Mouse (Mus musculus): ENCODE measurements around the gene Ptpn7.
"Not testable (repeated sequence)": the region's sequence is repeated elsewhere in the genome, so short reads cannot be mapped to it uniquely, and the experiment has no call there.

Gene Ptpn7

DNA sequence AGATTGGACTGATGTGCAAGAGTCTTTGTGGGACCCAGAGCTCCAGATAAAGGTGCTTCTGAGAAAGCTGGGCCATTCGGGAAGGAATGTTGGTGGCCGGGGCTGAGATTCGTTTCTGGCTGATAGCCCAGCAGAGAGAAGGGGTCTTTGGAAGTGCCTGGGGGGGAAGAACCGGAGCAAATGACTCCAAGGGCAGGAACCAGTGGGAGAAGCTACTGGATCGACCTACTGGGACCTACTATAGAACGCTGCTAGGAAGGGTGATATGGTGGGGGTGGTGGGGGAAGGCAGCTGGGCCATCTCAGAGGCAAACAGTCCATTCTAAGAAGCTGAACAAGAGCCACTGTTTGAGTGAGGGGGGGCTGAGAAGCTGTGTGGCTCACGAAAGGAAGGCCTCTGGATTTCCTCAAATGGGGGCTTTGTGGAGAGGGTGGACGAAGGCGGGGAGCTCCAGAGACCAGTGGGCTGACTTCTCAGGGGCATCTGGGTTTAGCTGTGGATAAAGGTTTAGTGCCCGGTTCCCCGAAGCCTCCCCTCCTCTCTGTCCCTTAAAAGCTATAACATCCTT lies 27.1 kb downstream of the Ptpn7 start:
- no peak for DNase-seq

DNA sequence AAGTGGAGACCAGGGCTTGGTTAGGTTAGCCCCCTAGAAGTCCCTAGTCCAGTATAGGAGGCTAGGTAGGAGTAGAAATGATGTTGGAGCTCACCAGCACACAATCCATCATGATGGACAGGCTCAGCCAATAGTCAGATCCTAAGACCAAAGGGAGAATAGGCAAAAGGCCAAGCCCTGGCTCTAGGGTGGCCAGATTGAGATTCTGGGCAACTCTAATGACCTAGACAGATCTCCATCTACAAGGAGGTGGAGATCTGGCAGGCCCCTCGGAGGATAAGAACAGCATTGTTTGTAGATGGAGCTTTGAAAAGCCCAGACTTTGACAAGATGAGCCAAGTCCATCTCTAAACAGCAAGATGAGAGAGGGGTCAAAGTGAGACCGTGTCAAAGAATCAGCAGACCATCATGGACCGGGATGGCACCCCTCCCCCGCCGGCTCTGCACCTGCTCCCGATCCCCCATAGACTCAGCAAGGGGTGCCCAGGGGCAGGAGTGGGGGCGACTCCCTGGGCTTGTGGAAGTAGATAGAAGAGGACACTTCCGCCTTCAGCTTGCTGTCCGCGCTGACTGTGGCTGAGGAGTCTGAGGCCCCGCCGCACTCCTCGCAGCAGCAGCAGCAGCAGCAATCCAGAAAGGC lies 28.0 kb downstream of the Ptpn7 start:
- no peak for DNase-seq

DNA sequence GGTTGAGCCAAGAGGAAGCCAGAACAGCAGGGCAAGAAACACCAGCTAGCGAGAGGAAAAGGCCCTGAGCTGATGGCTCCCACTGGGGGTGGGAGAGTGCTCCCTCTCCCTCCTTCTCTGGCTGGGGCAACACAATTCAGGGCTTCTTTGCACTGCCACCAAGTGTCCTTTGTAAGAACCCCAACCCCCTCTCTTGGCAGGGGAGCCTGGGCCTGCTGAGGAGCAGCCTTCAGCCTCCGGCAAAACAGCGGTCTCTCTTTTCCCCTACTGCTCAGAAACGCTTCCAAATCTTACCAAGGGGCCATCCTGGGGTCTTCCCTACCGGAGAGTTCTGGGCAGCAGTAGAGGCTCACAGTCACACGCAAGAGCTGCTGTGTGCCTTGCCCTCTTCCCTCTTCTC lies 30.2 kb downstream of the Ptpn7 start:
- DNase-seq = no peak

DNA sequence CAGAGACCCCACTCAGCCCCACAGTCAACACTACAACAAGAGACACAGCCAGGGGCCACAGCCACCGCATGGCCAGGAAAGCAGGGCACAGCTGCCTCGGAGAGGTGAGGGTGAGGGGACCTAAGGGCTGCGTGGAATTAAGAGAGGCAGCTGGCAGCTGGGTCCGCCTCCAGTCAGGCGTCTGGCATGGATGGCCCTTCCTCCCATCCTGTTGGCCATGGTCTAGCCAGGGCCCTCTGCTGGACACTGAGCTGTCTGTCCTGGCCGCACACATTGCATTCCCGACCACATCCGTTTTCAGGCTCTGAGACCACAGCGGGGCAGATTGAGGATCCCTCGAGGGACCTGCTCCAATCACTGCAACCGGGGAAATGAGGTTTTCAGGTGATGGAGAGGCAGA lies 34.9 kb downstream of the Ptpn7 start, which contains the start of gene Gpr37l1:
Gene Gpr37l1, minus strand, starts transcription at position 247 of the 400 bp plus-strand sequence.
- DNase-seq = no peak

DNA sequence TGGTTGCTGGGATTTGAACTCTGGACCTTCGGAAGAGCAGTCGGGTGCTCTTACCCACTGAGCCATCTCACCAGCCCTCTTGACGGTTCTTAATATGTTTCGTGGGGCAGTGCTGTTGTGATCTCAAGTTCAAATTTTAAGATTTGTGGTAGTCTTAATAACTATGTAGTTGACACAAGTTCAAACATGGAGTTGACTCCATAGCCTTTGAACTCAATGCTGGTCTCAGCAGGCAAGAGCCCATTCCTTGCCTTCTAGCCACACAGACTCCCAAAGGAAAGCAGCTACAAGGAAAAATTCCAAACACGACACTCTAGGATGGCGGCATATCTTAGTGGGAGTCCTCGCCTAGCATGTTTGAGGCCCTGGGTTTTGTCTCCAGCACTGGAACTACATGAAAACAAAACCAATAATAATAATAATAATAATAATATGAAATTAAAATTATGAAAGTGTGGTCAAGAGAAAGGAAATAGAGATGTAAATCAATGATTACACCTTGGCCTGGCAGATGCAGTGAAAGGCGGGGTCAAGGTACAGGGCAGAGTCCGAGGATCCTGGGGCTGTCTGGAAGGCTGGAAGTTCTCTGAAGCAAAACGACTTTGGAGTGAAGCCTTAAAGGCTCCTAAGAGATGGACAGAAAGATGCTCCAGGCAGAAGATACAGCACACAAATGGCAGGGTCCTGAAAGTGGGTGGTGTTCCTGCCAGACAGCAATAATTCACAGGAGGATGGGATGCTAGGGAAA lies 36.1 kb downstream of the Ptpn7 start:
- DNase-seq = peak; percentile 65

DNA sequence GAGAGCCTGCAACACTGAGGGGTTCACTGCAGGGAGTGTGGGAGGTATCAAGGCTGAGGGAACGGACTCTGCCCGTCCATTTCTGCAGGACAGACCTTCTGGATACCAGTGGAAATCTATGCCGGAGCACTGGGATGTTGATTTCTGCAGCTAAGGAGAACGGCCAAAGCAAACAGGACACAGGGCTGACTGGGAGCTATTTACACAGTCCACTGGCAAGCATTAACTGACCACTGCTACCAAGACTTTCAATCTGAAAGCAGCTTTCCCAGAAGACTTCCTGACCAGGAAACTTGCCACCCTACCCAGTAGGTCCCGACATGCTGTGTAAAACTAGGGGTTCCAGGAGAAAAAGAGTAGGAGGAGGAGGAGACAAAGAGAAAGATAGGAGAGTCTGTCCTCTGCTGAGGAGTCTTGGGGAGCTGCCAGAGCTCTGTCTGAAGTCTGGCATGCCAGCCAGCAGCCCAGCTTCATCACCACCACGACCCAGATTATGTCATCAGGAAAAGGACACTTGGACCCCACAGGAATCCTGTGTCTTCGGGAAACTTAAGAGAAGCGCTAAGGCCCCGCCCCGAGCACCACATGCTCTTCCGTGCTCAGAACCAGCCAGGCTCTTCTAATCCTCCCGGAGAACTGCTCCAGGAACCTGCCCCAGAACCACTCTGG lies 37.2 kb downstream of the Ptpn7 start:
- DNase-seq = peak; percentile 78

DNA sequence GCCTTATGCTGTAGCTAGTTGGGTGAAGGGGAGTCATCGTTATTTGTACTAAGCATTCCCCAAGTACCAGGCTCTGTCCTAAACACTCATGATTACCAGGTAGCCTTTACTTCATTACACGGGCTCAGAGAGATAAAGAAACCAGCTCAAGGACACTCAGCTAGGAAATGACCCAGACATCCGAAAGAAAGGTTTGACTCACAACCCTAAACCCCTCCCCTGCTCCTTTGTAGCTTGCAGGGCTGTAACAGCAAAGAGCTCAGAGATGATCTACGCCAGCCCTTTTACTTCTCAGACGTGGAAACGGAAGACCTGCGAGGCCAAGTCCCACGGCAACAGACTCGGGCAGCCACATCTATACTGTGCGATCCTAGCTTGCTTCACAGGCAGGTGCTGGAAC lies 37.8 kb downstream of the Ptpn7 start:
- no peak for DNase-seq

DNA sequence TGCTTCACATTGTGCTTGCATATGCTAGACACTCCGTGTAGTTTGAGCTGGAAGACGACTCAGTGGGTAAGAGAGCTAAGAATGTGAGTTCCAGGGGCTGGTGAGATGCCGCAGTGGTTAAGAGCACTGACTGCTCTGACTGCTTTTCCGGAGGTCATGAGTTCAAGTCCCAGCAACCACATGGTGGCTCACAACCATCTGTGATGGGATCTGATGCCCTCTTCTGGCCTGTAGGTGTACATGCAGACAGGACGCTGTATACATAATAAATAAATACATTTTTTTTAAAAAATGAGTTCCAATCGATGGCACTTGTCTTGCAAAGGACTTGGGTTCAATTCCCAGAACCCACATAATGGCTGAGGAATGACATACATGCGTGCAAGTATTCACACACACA lies 38.7 kb downstream of the Ptpn7 start:
- no peak for DNase-seq

DNA sequence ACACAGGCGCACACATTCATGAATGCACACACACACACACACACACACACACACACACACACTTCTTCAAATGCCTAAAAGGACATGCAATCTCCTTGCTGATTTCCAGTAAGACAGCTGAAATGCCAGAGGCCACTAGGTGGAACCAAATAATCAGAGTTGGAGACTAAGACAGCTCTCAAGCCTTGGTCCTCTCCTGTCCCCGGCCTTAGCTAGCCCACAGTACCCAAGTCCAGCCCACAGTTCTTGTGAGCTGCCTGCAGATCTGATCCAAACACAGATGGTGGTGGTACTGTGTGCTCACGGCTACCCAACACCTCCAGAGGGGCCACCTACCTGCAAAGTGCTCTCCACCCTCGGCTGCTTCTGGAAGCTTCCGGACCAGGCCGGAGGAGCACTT lies 39.5 kb downstream of the Ptpn7 start:
- DNase-seq = peak; percentile 84

DNA sequence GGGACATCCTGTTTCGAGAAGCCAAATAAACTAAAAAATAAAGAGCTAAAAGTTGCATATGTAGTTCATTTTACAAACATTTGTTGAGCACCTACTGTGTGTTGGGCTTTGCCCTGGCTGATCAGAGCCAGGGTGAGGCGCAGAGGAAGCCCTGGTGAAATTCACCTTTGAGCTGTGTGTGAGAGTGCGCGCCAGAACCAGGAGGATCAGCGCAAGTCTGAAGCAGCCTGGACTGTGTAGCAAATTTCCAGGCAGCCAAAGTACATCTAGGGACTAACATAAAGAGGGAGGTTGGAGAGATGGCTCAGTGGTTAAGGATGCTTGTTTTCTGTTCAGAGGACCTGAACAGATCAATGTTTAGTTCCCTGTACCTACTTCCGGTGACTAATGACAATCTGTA lies 40.8 kb downstream of the Ptpn7 start:
- DNase-seq = no peak

DNA sequence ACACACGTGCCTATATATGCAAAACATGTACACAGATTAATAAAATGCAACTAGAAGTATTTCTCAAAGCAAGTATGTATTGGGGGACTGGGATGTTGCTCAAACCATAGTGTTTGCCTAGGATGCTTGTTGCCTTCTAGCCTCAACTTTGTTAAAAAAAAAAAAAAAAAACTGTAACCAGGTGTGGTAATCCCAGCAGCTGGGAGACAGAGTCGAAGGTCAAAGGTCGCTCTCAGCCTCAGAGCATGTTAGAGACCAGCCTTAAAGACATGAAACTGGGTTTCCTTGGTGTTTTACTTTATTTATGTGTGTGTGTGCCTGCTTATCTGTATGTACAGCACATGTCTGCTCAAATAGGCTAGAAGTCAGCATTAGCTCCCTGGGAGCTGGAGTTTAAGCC lies 42.7 kb downstream of the Ptpn7 start:
- no peak for DNase-seq

DNA sequence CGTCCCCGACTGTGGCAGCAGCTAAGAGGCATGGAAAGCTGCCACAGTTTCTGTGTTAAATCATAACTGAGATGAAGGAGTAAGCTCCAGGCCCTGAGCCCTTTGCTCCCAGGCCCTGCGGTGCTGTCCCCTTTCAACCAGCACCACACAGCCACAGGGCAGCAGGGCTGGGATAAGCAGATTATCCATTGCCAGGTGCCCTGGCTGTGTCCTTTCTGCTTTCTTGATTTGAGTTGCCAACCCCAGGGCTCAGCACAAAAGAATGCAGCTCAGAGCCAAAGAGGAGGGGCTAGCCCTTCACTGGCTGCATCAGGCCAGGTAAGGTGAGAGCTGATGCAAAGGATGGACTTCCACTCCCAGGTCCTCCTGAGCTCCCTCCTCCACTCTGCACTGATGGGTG lies 45.2 kb downstream of the Ptpn7 start:
- DNase-seq = peak; percentile 83

DNA sequence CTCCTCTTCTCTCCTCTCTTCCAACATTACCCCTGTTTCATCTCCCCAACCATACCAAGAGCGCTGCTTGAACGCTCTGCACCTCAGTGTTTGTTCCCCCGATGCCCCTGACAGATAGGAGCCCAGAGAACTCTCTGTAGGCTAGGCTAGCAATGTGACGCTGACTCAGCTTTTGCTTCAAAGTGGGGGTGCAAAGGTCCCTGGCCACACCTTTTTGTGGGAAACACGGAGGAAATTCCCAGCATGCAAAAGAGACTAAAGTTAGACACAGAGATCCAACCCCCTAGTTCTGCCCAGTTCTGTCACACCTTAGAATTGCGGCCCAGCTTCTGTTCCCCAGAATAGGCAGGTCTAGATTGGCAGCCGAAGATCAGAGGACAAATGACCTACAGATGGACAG lies 46.4 kb downstream of the Ptpn7 start:
- DNase-seq = no peak

DNA sequence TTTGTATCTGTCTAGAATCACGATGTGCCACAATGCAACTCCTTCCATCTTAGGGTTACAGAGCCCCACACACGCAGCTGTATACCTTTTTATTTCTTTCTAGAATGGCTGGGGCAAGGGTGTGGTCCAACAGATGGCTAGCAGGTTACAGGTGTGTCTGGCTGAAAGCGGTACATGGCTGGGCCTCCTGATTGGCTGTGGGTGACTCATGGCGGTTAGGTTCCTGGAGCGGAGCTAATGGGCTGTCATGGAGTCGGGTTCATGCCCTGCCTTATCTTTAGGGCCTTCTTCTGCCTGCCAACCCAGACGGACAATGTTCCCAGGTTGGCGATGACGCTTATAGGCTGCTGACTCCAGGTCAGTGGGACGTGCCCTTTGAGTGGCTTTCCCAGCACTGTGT lies 48.3 kb downstream of the Ptpn7 start:
- DNase-seq = no peak

DNA sequence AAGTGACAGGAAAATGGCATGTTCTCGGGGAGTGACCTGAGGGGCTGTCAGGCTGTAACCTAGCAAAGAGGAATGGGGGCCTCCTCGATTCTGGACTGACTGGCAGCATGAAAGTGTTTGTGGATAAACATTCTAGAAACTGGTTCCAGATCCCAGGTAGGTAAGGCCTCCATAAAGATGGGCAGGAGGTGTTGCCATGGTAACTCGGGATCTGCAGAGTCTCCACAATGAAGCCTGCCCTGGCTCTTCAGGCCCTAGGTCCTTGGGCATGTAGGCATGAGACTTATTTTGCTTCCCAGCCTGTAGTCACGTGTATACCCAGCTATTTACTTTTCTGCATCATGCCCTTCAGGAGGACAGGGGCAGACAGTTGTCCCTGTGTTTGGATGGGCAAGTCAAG lies 48.8 kb downstream of the Ptpn7 start:
- no peak for DNase-seq

DNA sequence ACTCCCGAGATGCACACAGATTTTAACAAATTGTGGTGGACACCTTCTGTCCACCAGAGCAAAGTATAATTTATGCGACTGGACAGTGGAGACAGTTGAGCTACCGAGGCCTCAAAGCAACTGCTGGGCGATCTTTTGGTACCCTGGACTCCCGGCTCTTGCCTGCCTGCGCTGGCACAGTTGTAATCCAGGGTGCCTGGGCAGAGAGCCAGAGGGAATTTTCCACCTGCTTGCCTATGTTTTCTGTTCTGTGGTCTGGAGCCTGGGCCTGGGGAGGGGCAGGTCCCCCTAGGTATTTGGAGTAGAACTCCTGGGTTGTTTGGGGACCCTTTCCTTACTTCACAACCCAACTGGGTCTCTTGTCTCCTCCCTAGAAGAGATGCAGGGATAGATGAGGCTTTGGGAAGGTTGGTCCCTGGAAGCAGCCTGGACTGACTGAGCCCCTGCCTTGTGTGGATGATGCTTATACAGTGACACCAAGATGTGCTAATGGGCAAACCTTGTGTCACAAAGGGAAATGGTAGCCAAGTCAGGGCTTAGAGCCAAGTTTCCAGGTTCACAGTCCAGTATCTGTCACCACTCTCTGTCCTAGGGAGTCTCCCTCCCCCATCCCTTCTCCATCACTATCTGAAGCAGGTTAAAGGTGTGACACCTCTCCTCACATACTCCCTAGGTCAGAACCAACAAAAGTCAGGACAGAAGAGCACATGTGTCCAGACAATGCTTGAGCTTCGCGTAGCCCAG lies 49.6 kb downstream of the Ptpn7 start:
- peak; percentile 88 for DNase-seq

DNA sequence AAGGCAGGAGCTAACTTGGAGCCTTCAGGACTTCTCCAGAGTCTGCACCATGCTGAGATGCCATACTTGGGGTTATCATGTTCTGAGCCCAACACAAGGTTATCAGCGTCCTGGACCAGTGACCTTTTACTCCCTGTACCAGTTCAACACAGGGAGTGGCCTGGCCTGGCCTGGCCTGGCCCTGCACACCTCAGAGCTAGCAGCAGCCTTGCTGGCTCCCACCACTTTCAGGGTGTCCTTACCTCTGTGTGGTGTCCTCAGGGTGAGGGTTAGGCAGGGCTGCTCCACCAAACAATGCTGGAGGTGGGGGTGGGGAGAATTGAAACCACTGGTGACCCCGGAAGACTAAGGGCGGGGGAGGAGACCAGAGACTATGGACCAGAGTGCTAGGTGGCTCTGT lies 50.5 kb downstream of the Ptpn7 start:
- DNase-seq = no peak

DNA sequence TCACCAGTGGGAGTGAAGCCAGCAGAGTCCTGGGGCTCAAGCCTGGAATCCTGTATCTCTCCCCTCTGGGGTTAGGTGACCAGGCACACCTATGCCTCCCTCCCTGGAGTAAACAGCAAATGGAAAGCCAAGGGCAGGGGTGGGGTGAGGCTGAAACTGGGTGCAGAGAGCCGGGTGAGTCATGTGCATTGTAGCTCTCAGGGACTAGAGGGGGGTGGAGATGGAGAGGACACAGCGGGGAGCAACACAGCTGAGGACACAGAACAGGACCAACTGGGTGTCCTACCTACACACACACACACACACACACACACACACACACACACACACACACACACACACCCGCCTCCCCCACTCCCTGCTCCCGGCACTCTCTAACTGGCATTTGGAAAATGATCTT lies 50.9 kb downstream of the Ptpn7 start:
- no peak for DNase-seq

DNA sequence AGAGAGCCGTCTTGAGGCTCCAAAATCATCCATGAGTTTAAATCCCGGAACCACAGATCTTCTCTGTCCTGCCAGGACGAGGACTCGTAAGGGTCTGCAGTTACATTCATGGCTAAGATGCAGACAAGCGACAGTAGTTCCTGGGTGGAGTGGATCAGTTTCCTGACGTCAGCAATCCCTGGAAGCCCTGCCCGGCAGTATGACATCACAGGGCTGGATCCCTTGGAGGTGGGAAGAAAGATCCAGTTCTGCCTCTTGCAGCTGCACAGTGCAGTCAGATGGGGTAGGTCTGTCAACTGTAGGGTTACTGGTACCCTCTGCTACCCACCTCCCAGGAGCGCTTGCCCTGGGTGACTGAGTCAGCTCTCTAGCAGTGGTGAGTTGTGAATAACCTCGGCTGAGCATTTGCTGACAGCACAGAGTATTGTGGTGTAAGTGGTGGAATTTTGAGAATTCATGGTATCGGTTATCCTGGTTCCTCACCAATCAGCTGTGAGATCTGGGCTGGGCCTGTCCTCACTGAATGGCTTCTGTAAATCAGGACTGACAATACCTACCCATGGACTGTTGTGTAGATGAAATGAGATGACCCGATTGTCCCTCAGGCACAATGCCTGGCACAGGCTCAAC lies 51.6 kb downstream of the Ptpn7 start:
- no peak for DNase-seq

DNA sequence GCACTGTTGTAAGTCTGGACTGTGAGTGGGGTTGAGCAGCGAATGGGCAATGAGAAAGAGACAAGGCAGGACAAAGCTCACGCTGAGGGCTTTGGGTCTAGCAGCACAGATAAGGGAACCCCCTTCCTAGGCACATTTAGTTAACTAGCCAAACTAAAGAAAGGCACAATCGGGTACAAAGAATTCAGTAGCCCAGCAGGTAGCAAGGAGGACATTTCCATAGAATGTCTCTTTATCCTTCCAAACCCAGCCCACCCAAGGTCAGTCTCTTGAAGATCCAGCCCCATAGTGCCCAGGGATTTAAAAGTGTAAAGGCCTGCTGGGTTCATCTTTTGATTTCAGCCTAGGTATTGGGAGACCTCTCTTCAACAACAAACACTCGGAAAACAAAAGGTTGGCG lies 53.4 kb downstream of the Ptpn7 start:
- no peak for DNase-seq

DNA sequence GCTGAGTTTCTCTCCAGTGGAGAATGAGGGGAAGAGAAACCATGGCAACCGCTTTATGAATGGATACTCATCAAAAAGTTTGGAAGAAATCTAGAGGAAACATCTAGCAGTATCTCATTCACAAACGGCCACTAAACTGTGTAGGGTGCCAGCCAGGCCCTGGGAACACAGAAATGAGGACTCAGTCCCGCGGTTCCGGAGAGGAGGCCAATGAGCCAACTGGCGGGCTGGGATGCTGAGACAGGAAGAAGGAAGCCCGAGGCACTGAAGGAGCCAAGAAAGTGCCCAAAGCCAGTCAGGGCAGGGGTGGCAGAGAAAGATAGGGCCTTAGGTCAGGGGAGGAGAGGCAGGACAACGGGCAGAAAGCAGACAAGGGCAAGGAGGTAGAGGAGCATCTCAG lies 53.9 kb downstream of the Ptpn7 start:
- DNase-seq = no peak

DNA sequence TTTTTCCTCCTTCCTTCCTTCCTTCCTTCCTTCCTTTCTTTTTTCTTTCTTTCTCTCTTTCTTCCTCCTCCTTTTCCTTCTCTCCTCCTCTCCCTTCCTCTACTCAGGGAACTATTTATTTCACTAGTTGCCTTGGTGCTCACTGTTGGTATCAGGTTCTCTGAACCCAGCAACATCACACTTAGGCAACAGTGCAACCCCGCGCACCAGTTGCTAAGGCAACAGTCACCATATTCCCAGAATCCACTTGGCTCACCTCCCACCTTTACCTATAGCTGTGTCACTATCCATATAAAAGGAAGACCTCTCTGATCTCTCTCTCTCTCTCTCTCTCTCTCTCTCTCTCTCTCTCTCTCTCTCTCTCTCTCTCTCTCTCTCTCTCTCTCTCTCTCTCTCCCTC lies 54.5 kb downstream of the Ptpn7 start:
- not testable (repeated sequence) for DNase-seq

DNA sequence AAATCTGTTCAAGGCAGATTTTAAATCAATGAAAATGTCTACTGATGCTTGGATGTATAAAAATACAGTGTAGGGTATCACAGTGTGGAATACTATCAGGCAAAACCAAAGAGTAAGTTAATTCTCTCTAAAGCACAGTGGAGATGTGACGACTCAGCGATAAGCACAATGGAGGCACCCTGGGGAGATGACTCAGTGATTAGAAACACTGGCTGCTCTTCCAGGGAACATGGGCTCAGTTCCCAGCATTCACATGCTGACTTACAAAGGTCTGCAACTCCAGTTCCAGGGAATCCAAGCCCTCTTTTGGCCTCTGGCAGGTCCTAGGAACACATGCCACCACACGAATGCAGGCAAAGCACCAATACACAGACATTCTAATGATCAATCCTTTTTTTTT lies 55.7 kb downstream of the Ptpn7 start:
- DNase-seq = no peak
